Mouse (Mus musculus): ENCODE measurements around the gene Xylt1.

DNA sequence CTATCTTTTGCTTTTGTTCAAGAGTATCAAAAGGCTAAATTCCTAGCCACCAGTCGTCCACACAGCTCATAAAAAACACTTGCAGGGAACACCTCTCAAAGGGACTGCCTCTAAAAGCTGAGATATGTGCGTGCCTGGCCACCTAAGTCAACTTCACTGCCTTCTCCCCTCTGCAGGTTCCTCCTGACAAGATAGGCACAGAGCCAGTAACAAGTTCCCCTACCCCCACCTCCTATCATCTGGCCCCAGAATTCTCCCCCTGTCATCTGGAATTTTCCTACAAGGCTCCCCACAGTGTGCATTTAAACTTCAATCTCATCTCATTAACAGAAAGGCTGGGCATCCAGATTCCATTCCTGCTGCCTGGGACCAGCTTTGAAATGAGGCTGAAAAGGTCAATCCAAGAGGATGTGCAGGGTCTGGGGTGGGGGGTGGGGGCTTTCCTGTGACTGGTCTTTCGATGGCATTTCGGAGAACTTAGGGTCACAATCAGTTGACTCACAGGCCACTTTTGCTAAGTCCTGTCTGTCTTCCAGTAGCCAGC lies 141.4 kb downstream of the Xylt1 start:
- no peak for TF ChIP-seq CTCF (IDR thresholded peaks at IDR 0.05; ENCODE audit: borderline replicate concordance, control insufficient read depth, extremely low read depth, insufficient read depth, low read length, poor library complexity)
- TF ChIP-seq POLR2A (IDR thresholded peaks at IDR 0.05; ENCODE audit: control insufficient read depth, extremely low read depth, insufficient read depth, low read length, poor library complexity): no peak

Measured in thymus, adult 2 months (tissue).